Mouse (Mus musculus) inflammation-experienced regulatory T-cells, adult 16 weeks (primary cell): ENCODE data around the gene Cblc. TPM values are rescaled to one million over a fixed set of nuclear protein-coding genes. Genes with fewer than 3 reads are reported as not detected.

Experiments
- polyA plus RNA-seq: library from polyadenylated mRNA; unstranded; fragments of 100-300 nt; shearing (Covaris generic); gene quantifications from one replicate; pipeline ENCODE4 v1.2.1, GENCODE M21; 2017

Cblc gene
- polyA plus RNA-seq: not detected

GRCm38 (mm10) chr7:19796697-19797588 lies at the start of gene Cblc:
Gene Cblc (minus strand): TSS chr7:19796809.

DNA sequence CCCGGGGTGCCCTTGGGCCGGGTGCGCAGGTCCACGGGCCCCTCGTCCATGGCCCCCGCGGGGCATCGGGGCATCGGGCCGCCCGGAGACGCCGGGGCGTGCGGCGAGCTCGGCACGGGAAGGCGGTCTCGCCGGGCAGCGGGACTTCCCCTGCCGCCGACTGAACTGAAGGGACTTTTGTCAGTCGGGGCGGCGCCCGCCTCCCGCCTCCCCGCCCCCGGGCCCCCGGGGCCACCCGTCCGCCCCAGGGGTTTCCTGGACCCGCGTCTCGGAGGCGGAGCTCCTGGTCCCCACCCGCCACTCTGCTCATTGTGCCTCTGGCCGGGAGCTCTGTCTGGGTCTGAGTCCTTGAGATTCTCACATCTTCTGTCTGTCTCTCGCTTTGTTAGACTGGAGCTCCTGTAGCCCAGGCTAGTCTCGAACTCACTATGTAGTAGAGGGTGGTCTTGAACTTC lies 26.0 kb upstream of the Cblc start, which contains the start of gene Bcl3:
TSS of gene Bcl3 (minus strand) at position 167 of the 455 bp plus-strand sequence.

DNA sequence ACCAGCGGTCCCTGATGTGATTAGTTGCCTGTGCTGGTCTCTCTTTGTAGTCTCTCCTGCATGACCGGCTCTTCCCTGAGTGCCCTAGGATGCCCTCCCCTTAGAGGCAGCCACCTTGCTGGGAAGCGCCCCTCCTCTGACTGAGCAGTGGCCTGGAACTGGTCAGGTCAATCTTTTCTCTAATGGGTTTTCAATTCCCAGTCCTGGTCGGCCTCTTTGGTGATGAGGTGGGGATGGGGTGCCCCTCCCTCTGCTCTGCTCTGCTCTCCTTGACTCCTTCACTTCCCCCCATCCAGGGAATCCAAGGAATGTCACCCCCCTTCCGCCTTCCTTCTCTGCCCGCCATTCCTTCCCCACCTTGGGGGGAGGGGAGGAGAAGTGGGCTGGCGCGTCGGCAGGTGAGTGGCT lies 25.6 kb downstream of the Cblc start, which contains the start of gene Bcam:
TSS of gene Bcam (minus strand) at position 33 of the 408 bp plus-strand sequence.

DNA sequence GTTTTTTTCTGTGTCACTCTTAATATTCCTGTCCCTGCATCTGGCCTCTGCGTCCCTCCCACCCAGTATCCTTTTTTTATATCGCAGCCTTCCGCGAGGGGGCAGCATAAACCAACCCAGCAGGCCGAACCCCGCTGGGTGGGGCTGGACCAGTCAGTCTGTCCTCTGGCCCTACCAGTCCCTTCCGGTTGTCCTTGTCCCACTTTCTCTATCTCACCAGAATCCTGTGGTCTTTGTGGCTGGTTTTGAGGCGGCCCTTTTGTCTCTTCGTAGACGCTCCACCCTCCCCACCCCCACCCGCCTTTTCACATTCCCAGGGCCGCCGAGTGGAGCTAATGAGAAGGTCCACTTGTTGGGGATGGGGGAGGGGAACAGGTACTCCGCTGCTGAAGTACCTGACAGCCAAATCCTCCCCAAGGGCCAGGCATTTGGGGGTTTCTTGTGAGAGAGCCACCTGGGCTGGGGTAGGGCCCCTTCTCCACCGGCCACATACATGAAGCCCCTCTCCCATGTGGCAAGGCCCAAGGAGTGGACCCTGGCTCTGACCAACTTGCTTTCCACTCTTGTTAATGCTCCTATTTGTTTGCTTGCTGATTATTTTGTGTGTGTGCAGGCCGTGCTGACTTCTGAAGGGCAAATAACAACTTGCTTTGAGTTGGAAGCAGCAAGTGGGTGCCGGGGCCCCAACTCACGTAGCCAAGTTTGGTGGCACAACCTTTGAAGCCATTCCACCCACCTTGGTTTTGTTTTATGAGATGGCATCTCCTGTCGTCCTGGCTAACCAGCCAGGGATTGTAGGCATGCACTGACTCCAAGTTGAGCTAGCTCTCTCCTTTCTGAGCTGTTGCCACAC lies 46.2 kb downstream of the Cblc start, which contains the start of gene Nectin2:
TSS of gene Nectin2 (minus strand) at position 267 of the 853 bp plus-strand sequence.

Other genes starting within 250 kb of the Cblc start
- 5.9 TPM for gene Ppp1r37, start 233.7 kb downstream of the Cblc start, polyA plus RNA-seq
- gene Zfp296, start 219.5 kb downstream of the Cblc start, polyA plus RNA-seq: 2.6 TPM
- gene Gemin7, start 219.2 kb downstream of the Cblc start, polyA plus RNA-seq: 100 TPM
- 16.8 TPM for gene Clasrp, start 192.3 kb downstream of the Cblc start, polyA plus RNA-seq
- 32.5 TPM for gene Relb, start 167.4 kb downstream of the Cblc start, polyA plus RNA-seq
- gene Clptm1, start 131.8 kb downstream of the Cblc start, polyA plus RNA-seq: 186 TPM
- not detected for gene Apoc2, start 118.9 kb downstream of the Cblc start, polyA plus RNA-seq
- gene Gm44805, start 115.4 kb downstream of the Cblc start, polyA plus RNA-seq: not detected
- not detected for gene Apoc4, start 115.3 kb downstream of the Cblc start, polyA plus RNA-seq
- 2.0 TPM for gene Apoc1, start 104.1 kb downstream of the Cblc start, polyA plus RNA-seq
- gene Apoe, start 97.6 kb downstream of the Cblc start, polyA plus RNA-seq: 35.2 TPM
- 22.8 TPM for gene Tomm40, start 81.4 kb downstream of the Cblc start, polyA plus RNA-seq
- gene Nectin2, start 46.3 kb downstream of the Cblc start, polyA plus RNA-seq: 1.6 TPM
- 21.0 TPM for gene Bcam, start 25.8 kb downstream of the Cblc start, polyA plus RNA-seq
- 16.0 TPM for gene Bcl3, start 26.0 kb upstream of the Cblc start, polyA plus RNA-seq
- gene Gm19345, start 55.2 kb upstream of the Cblc start, polyA plus RNA-seq: not detected
- gene Ceacam16, start 64.5 kb upstream of the Cblc start, polyA plus RNA-seq: 0.52 TPM
- not detected for gene Ceacam19, start 91.2 kb upstream of the Cblc start, polyA plus RNA-seq
- 38.7 TPM for gene Pvr, start 124.4 kb upstream of the Cblc start, polyA plus RNA-seq
- 25.9 TPM for gene Igsf23, start 153.9 kb upstream of the Cblc start, polyA plus RNA-seq
- gene Ceacam20, start 168.6 kb upstream of the Cblc start, polyA plus RNA-seq: not detected
- not detected for gene Nlrp9b, start 194.7 kb upstream of the Cblc start, polyA plus RNA-seq